7 mouse cellular contexts compared by ENCODE assay signal in genomic region chr11:70763582-70763935, GRCm38 (mm10). TPM values are rescaled to one million over a fixed set of nuclear protein-coding genes. Genes with fewer than 3 reads are reported as not detected.
DNase-seq lines count a peak whose midpoint lies in the region; ATAC-seq lines count a peak whose summit lies in the region.

No protein-coding gene starts in this region.

- intact Hi-C loops in left cerebral cortex, postnatal 14 days (cut with DNase I), result no loop called here

- peaks cover 5% of the 10 kb centered on the region; the same call in 1 of the 2 replicates for H3K4me1 ChIP-seq in forebrain, embryonic 14.5 days (ENCODE audit: control insufficient read depth, insufficient read depth, low read length)
- H3K4me1 ChIP-seq in liver, embryonic 11.5 days (replicated peaks; ENCODE audit: control insufficient read depth, insufficient read depth, low read length), result peaks cover 5% of the 10 kb centered on the region; the same call in 1 of the 2 replicates

- peak overlapping the region; percentile 84 for H3K9ac ChIP-seq in forebrain, embryonic 14.5 days (ENCODE audit: low read length)
- peak overlapping the region; percentile 86 for H3K9ac ChIP-seq in liver, embryonic 11.5 days (ENCODE audit: low read depth, low read length)

- H3K9me3 ChIP-seq in forebrain, embryonic 14.5 days (replicated peaks; ENCODE audit: control insufficient read depth, low read length), result no peaks in the 10 kb centered on the region
- H3K9me3 ChIP-seq in liver, embryonic 11.5 days (ENCODE audit: control insufficient read depth, low read length), result no peaks in the 10 kb centered on the region

- H3K27me3 ChIP-seq in forebrain, embryonic 14.5 days (replicated peaks; ENCODE audit: control insufficient read depth, insufficient read depth, low read length), result no peaks in the 10 kb centered on the region
- no peaks in the 10 kb centered on the region for H3K27me3 ChIP-seq in liver, embryonic 11.5 days (replicated peaks; ENCODE audit: control insufficient read depth, insufficient read depth, low read length)

- peak overlapping the region; percentile 77 for H3K4me3 ChIP-seq in forebrain, embryonic 14.5 days (ENCODE audit: low read depth, low read length)
- H3K4me3 ChIP-seq in liver, embryonic 11.5 days (ENCODE audit: low read depth, low read length), result peak overlapping the region; percentile 82

- H3K4me2 ChIP-seq in forebrain, embryonic 14.5 days (ENCODE audit: low read length), result peak overlapping the region; percentile 77
- H3K4me2 ChIP-seq in liver, embryonic 11.5 days, result peak overlapping the region; percentile 79

- 28% methylated on average over 3 of the region's 3 CpGs for WGBS in forebrain, embryonic 14.5 days
- 23% methylated on average over 3 of the region's 3 CpGs for WGBS in liver, embryonic 11.5 days

- ATAC-seq in forebrain, embryonic 14.5 days, result peak; percentile 34
- ATAC-seq in liver, embryonic 11.5 days (replicated peaks; ENCODE audit: low FRiP score), result no peak

- H3K27ac ChIP-seq in forebrain, embryonic 14.5 days (ENCODE audit: low read depth, low read length), result peak overlapping the region; percentile 27; the same call in 1 of the 2 replicates
- peak overlapping the region; percentile 86; the same call in 1 of the 2 replicates for H3K27ac ChIP-seq in liver, embryonic 11.5 days (ENCODE audit: low read depth, low read length)

- peak; percentile 47 for DNase-seq in 416B (ENCODE audit: low read depth)
- DNase-seq in A20 (ENCODE audit: low read depth, low spot score), result peak; percentile 67
- no peak for DNase-seq in forebrain, embryonic 14.5 days (ENCODE audit: low spot score)
- DNase-seq in liver, embryonic 11.5 days (ENCODE audit: low spot score), result no peak
- DNase-seq in right cerebral cortex, postnatal 14 days, result no peak
- DNase-seq in Muller cell, postnatal 12 days (ENCODE audit: inconsistent ontology term), result no peak
- no peak for DNase-seq in left cerebral cortex, postnatal 14 days (ENCODE audit: low spot score in 2 of 2)

- H3K36me3 ChIP-seq in forebrain, embryonic 14.5 days (ENCODE audit: control insufficient read depth, insufficient read depth, low read length), result 0 out of 2 replicates have a peak, but pooled peaks cover 2% of the 10 kb centered on the region
- peaks cover 3% of the 10 kb centered on the region; the same call in 1 of the 2 replicates for H3K36me3 ChIP-seq in liver, embryonic 11.5 days (ENCODE audit: control insufficient read depth, insufficient read depth, low read length)

RNA-seq across cellular contexts. Expression of gene Zfp3, which starts 0.5 kb away (rescaled TPM):
- 14.9 and 16.2 TPM in 2 replicates for polyA plus RNA-seq in forebrain, embryonic 14.5 days (2014; fragmentation: Nextera tagmentation; extraction: Ambion mirVana)
- 3.3 and 4.0 TPM in 2 replicates for polyA plus RNA-seq in liver, embryonic 11.5 days (2014; fragmentation: Nextera tagmentation; extraction: Ambion mirVana)
- 10 to 100 TPM; 14.6 to 14.8 TPM for total RNA-seq in left cerebral cortex, postnatal 14 days (2021)

RNA-seq across cellular contexts. Expression of gene Scimp, which starts 48.8 kb away (rescaled TPM):
- not detected in 2 replicates for polyA plus RNA-seq in forebrain, embryonic 14.5 days (2014; fragmentation: Nextera tagmentation; extraction: Ambion mirVana)
- 0.30 and 0.82 TPM in 2 replicates for polyA plus RNA-seq in liver, embryonic 11.5 days (2014; fragmentation: Nextera tagmentation; extraction: Ambion mirVana)
- total RNA-seq in left cerebral cortex, postnatal 14 days (2021), result not detected

Comparison
In these comparisons a context has a peak if more than half of its experiments do, and no peak if none do; other contexts are left out.
1. DNase-seq: peak in 416B (single experiment) and A20 (single experiment); none in forebrain, embryonic 14.5 days (single experiment), liver, embryonic 11.5 days (single experiment), right cerebral cortex, postnatal 14 days (single experiment), Muller cell, postnatal 12 days (single experiment) and left cerebral cortex, postnatal 14 days (0 of 2).